Mouse (Mus musculus) G1E-ER4 (cell line): ENCODE measurements around the gene Snn. TPM values are rescaled to one million over a fixed set of nuclear protein-coding genes. Genes with fewer than 3 reads are reported as not detected.

Experiments used
- GATA1 ChIP-seq: IDR thresholded peaks from one replicate; pipeline ENCODE4 v1.8.0; 2012; ENCODE audit warnings: low read length, inconsistent platforms
- polyA plus RNA-seq: library from polyadenylated mRNA; stranded (reverse); fragments of >175 nt; gene quantifications from 2 replicates; pipeline ENCODE4 v1.2.3, GENCODE M21; 2012

The Snn gene
- polyA plus RNA-seq, 1 experiment, result 0.18 TPM

DNA sequence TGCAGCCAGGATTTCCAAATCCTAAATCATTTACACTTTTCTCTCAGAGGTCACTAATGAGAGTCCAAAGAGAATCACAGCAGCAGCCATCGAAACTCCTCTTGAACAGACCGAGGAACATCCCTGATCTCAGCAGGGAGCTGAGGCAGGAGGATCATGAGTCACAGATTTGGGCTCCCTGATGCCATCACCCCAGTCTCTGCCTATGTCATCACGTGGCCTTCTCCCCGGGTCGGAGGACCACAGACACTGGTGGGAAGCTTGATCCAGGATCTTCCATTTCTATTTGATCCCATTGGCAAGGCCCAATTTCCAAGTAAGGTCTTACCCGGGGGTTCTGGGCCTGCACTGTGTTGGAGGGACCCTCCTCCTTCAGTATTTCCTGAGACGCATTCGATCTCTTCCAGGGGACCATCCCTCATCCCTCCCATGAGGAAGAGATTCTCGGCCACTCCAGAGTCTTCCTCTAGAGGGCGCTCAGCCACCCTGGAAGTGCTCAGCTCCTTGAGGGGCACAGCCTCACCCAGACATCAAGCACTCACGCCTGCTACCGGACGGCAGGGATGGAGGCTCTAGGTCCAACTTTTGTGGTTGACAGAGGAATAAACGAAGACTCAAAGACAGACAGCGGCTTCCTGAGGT is 24.8 kb upstream of the Snn start:
- no peak for TF ChIP-seq GATA1

GRCm38 (mm10) chr16:11040603-11041002 is 20.1 kb upstream of the Snn start:
- no peak for TF ChIP-seq GATA1

DNA sequence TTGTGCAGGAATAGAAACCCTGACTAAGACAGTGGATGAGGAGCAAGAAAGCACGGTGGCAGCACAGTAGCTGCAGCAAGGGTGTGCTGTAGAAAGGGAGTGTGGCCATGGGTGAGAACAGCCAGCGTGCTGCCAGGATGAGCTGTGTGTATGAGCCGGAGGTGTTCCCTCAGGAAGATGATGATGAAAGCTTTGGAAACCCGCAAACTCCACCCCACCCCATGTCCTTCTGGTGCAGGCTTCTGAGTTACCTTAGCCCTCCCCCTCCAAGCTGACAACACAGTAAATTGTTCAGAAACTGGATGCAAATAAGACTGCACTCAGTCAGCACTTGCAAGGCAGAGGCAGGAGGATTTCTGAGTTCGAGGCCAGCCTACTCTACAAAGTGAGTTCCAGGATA is 17.5 kb upstream of the Snn start:
- no peak for TF ChIP-seq GATA1

GRCm38 (mm10) chr16:11046437-11046836 is 14.3 kb upstream of the Snn start:
- no peak for TF ChIP-seq GATA1

- TF ChIP-seq GATA1, result no peak
These were observed 13.6 kb upstream of the Snn start for GRCm38 (mm10) chr16:11047130-11047529.

- no peak for TF ChIP-seq GATA1
These were observed 10.5 kb upstream of the Snn start for GRCm38 (mm10) chr16:11050226-11050625.

GRCm38 (mm10) chr16:11051134-11051533 is 9.6 kb upstream of the Snn start:
- no peak for TF ChIP-seq GATA1

DNA sequence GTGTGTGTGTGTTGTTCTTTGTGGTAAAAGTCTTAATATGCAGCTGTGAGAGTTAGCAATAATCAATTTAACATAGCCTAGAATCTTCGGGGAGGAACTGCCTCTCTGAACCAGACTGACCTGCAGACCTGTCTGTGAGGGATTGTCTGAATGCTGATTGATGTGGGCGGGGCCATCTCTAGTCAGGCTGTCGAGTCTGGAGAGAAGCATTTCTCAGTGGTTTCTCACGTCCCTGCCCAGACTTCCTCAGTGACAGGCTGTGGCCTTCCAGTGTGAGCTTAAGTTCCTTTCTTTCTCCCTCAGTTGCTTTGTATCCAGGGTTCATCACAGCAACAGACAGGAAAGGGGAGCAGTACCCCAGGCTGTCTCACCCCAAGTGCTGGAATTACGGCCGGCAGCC is 6.3 kb upstream of the Snn start:
- TF ChIP-seq GATA1, result no peak

DNA sequence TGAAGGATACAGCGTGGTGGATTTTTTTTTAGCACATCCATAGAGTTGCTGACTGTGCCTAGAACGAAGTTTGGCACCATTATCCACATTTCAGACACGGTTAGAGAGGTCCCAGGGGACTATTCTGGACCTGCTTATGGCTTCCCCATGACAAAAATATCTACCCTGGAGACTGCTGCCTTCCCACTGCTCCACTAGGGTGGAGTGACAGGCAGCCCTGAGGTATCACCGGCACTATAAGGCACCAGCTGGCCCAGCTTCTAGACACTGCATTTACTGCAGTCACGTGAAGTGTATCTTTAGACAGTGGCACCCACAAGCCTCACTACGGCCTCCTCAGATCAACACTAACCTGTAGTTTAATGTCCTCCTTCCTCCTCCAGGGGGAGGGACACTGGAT is 5.9 kb upstream of the Snn start:
- TF ChIP-seq GATA1, result no peak

DNA sequence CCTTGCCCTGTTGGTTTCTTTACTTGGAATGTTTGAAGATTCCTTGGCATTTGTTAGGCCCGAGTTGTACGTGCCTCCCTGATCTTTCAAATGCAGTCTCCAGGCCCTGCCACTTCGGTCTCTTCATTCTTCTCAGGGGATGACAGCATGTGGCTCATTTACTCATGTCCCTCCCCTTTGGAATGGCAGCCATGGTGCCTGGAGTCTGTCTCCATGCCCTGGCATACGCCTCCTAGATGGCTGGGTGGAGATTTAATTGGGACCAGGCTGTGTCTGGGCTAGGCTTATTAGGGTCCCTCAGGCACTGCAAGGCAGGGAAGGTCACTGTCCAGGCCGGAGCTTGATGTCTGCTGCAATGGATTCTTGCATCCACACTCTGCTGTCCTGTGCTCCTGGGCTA is 4.8 kb upstream of the Snn start:
- TF ChIP-seq GATA1, result no peak

DNA sequence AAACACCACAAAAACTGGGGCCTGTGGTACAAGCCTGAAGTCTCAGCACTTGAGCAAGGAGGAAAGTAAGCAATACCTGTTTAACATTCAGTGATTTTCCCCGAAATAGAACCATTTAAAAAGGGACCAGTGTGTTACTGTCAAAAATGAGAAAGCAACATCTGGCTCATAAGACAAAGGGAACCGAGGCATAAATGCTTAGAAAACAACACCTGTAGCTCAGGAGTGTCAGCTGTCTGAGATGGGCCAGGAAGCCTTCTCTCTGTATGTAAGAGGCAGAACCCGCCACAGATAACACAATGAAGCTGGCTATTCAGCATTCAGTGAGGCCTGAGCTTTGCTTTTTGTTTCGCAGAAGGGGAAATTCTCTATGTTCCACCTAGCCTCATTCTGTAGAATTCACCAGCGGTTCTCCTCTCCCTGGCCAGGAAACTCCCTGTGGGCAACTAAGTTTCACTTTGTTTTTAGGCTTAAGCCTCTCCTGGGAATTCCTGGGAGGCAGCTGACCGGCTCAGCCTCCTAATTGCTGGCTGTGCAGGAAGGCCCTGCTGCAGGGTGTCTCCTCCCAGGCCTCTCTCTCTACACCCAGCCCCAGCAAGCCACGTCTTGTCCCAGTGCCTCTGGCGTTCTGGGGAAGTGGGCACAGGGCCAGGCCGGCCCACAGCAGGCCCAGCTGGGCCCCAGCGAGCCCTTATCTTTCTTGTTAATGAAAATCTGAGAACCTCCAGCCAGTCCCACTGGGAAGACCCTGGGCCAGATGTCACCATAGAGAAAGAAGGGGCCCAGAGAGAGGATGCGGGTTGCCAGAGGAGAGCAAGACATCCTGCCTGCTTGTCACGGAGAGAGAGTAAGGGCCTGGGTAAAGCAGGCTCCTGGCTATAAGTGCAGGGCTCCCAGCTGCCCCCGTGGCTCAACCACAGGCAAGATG is 2.3 kb downstream of the Snn start:
- TF ChIP-seq GATA1, result no peak

DNA sequence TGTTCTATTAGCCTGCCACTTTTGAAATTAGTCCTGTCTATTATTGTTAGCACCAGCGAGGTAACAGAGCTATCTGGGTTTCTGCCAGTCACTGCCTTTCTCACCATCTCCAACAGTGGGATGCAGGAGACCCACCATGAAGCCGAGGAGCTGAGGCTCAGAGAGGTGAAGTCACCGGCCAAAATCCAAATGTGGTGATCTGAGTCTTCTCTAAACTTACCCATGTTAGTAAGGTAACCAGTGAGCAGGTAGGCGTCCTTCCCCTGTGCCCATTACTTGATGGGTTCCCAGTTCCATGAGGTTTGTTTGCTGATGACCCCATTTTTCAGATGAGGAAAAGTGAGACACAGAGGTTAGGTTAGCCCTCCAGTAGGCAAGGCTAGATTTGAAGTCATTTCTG is 3.6 kb downstream of the Snn start:
- no peak for TF ChIP-seq GATA1

DNA sequence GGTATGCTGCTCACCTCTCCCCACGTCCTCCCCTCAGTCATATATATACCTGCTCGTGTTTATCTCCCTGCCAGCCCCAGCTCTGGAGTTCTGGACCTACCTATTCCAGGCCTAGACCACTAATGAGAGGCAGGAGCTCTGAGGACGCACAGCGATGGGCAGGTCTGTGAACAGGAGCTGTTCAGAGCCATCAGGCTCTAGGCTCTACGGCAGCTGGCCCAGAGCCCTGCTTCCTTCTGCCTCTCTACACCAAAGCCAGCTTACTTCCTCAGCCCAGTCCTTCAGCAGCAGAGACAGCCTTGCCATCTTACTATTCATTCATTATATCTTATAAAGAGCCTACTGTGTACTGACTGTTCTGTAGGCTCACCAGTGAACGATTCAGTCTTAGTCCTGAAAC is 4.0 kb downstream of the Snn start:
- no peak for TF ChIP-seq GATA1

GRCm38 (mm10) chr16:11065431-11065830 is 4.7 kb downstream of the Snn start:
- TF ChIP-seq GATA1, result no peak

- no peak for TF ChIP-seq GATA1
These were observed 5.5 kb downstream of the Snn start, which contains the start of gene Litaf for GRCm38 (mm10) chr16:11066029-11066832. Litaf (minus strand) TSS chr16:11066157.

DNA sequence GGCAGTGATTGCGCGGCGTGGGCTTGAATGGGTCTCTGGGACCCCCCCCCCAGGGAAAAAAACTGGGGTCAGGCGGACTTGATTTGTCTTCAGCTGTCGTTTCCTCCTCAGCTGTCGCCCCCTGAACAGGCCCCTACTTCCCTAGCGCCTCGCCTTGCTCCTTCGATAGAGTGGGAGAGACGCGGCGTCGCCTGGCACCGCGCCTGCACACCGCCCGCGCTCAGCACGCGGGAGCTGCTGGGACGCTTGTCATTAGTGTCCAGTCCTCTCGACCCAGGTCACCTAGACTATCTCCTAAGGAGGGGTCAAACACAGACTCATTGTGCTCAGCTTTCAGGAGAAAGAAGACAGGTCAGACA is 6.1 kb downstream of the Snn start:
- no peak for TF ChIP-seq GATA1
